Mouse (Mus musculus) erythroblast, embryonic 14.5 days (primary cell): ENCODE results near the gene Tes.

Experiments
- GATA1 ChIP-seq: IDR thresholded peaks from 2 replicates; pipeline ENCODE4 v1.6.1; 2012; ENCODE audit warnings: low read length, inconsistent platforms, mixed read lengths
- TAL1 ChIP-seq: IDR thresholded peaks from 3 replicates; pipeline ENCODE4 v1.6.1; 2012; ENCODE audit warnings: low read length, inconsistent platforms, mixed read lengths

DNA sequence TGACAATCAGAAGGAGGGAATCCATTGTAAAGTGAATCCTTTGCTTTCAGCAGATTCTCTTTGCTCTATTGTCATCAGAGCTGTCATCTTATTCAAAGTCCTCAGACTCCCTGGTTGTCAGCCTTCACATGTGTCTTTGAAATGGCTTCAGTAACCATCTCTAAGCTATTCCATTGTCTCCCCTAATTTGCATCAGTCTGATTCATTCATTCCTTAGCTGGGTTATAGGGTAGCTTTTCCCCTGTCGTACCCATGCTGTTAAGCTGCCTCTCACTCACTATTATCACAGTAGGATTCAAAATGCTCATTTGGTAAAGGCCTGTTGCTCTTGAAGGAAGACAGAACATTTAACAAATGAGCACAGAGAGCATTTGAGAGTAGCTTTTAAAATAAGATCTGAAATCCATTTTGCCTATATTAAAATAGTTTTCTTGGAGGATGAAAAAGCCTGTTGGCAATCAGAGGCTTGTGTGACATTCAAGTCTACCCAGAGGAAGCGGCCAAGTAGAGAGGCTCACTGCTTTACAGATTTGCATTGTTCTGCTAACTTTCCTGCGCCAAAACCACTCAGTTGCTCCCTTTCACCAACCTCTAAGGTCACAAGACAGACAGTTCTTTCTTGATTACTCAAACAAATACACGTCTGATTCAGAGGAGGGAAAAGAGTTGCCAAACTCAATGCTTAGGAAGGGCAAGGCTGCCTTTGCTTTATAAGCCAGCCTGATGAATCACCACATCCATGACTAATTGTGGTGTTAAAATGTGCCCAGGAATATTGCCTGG lies 77.8 kb downstream of the Tes start:
- TF ChIP-seq TAL1 (no peak), GATA1 (no peak)
